Mouse (Mus musculus): ENCODE data around the gene Scn1a.

The Scn1a gene

GRCm38 (mm10) chr2:66440711-66441110, at the start of gene Scn1a:
Gene Scn1a (minus strand): TSS chr2:66440840.
- peak; percentile 5 for DNase-seq (ENCODE audit: low read depth, low spot score)

GRCm38 (mm10) chr2:66478395-66478794, 37.8 kb upstream of the Scn1a start:
- DNase-seq (ENCODE audit: low read depth, low spot score): no peak

GRCm38 (mm10) chr2:66473181-66473822, 32.7 kb upstream of the Scn1a start:
- DNase-seq (ENCODE audit: low read depth, low spot score): peak; percentile 9

GRCm38 (mm10) chr2:66465484-66465883, 24.8 kb upstream of the Scn1a start:
- no peak for DNase-seq (ENCODE audit: low read depth, low spot score)

- no peak for DNase-seq (ENCODE audit: low read depth, low spot score)
These were observed 24.3 kb upstream of the Scn1a start for GRCm38 (mm10) chr2:66464874-66465458.

GRCm38 (mm10) chr2:66463916-66464315, 23.3 kb upstream of the Scn1a start:
- no peak for DNase-seq (ENCODE audit: low read depth, low spot score)

- DNase-seq (ENCODE audit: low read depth, low spot score): no peak
These were observed 21.8 kb upstream of the Scn1a start for GRCm38 (mm10) chr2:66462458-66462857.

- peak; percentile 77 for DNase-seq (ENCODE audit: low read depth, low spot score)
These were observed 722 bp downstream of the Scn1a start for GRCm38 (mm10) chr2:66439764-66440471.

GRCm38 (mm10) chr2:66436286-66436685, 4.4 kb downstream of the Scn1a start:
- DNase-seq (ENCODE audit: low read depth, low spot score): no peak

- peak; percentile 64 for DNase-seq (ENCODE audit: low read depth, low spot score)
These were observed 30.8 kb downstream of the Scn1a start for GRCm38 (mm10) chr2:66409740-66410290.

GRCm38 (mm10) chr2:66408899-66409739, 31.5 kb downstream of the Scn1a start:
- peak; percentile 21 for DNase-seq (ENCODE audit: low read depth, low spot score)

- peak; percentile 4 for DNase-seq (ENCODE audit: low read depth, low spot score)
These were observed 32.2 kb downstream of the Scn1a start for GRCm38 (mm10) chr2:66408456-66408855.

GRCm38 (mm10) chr2:66392586-66392985, 48.1 kb downstream of the Scn1a start:
- DNase-seq (ENCODE audit: low read depth, low spot score): no peak

GRCm38 (mm10) chr2:66367957-66368356, 72.7 kb downstream of the Scn1a start:
- DNase-seq (ENCODE audit: low read depth, low spot score): no peak

GRCm38 (mm10) chr2:66350590-66350989, 90.0 kb downstream of the Scn1a start:
- no peak for DNase-seq (ENCODE audit: low read depth, low spot score)

GRCm38 (mm10) chr2:66346622-66347021, 94.0 kb downstream of the Scn1a start:
- DNase-seq (ENCODE audit: low read depth, low spot score): no peak

- DNase-seq (ENCODE audit: low read depth, low spot score): no peak
These were observed 94.5 kb downstream of the Scn1a start for GRCm38 (mm10) chr2:66346181-66346580.

GRCm38 (mm10) chr2:66337406-66337805, 103.2 kb downstream of the Scn1a start:
- no peak for DNase-seq (ENCODE audit: low read depth, low spot score)

- DNase-seq (ENCODE audit: low read depth, low spot score): peak; percentile 20
These were observed 104.2 kb downstream of the Scn1a start for GRCm38 (mm10) chr2:66336396-66336795.

- no peak for DNase-seq (ENCODE audit: low read depth, low spot score)
These were observed 168.1 kb downstream of the Scn1a start for GRCm38 (mm10) chr2:66272551-66272950.

All from ES-CJ7 (cell line).